Mouse (Mus musculus): ENCODE results near the gene Coro1a. TPM values are rescaled to one million over a fixed set of nuclear protein-coding genes. Genes with fewer than 3 reads are reported as not detected.
A peak's percentile ranks its signal among the peaks of the same experiment; 100 is the strongest.

Coro1a gene
- 44.5 and 46.5 TPM in 2 replicates for polyA plus RNA-seq (2015; fragmentation: Nextera tagmentation; extraction: Ambion mirVana)

- Histone ChIP-seq H3K4me2 (no peak within 1 kb of the TSS), H3K9me3 (no peaks in the 10 kb centered on the region), H3K9ac (no peak within 1 kb of the TSS), H3K27me3 (peaks cover 18% of the 10 kb centered on the region), H3K4me1 (peaks cover 18% of the 10 kb centered on the region), H3K36me3 (no peaks in the 10 kb centered on the region), H3K27ac (no peak within 1 kb of the TSS), H3K4me3 (no peak within 1 kb of the TSS)
- ATAC-seq (ENCODE audit: insufficient number of reproducible peaks, low FRiP score, low TSS enrichment, low read depth) = no peak
- 89% methylated on average over 19 of the region's 19 CpGs for WGBS
These were observed at the start of gene Coro1a for GRCm38 (mm10) chr7:126707442-126708174. Gene Coro1a (minus strand): TSS chr7:126707787.

GRCm38 (mm10) chr7:126754866-126755265 lies 47.3 kb upstream of the Coro1a start:
- Histone ChIP-seq H3K9ac (no peak overlapping the region), H3K36me3 (no peaks in the 10 kb centered on the region), H3K27ac (peak overlapping the region; percentile 65), H3K9me3 (no peaks in the 10 kb centered on the region), H3K27me3 (no peaks in the 10 kb centered on the region), H3K4me1 (peaks cover 6% of the 10 kb centered on the region), H3K4me3 (no peak overlapping the region), H3K4me2 (peak overlapping the region; percentile 7; the same call in 1 of the 2 replicates)
- under 1% methylated on average over 9 of the region's 9 CpGs for WGBS
- ATAC-seq (ENCODE audit: insufficient number of reproducible peaks, low FRiP score, low TSS enrichment, low read depth) = peak; percentile 52

- H3K4me2 ChIP-seq = no peak overlapping the region
- 93% methylated on average over 17 of the region's 17 CpGs for whole genome bisulfite sequencing
- no peak for ATAC-seq (ENCODE audit: insufficient number of reproducible peaks, low FRiP score, low TSS enrichment, low read depth)
- H3K36me3 ChIP-seq = no peaks in the 10 kb centered on the region
- no peak overlapping the region for H3K4me3 ChIP-seq
- 0 out of 2 replicates have a peak, but pooled peaks cover 8% of the 10 kb centered on the region for H3K4me1 ChIP-seq
- no peak overlapping the region for H3K27ac ChIP-seq
- H3K9me3 ChIP-seq = no peaks in the 10 kb centered on the region
- no peak overlapping the region for H3K9ac ChIP-seq
- H3K27me3 ChIP-seq = no peaks in the 10 kb centered on the region
These were observed 42.2 kb upstream of the Coro1a start for GRCm38 (mm10) chr7:126749582-126750343.

GRCm38 (mm10) chr7:126748824-126749223 lies 41.2 kb upstream of the Coro1a start:
- no peak overlapping the region for H3K4me3 ChIP-seq
- H3K4me1 ChIP-seq = 0 out of 2 replicates have a peak, but pooled peaks cover 8% of the 10 kb centered on the region
- no peaks in the 10 kb centered on the region for H3K27me3 ChIP-seq
- no peaks in the 10 kb centered on the region for H3K9me3 ChIP-seq
- no peak for ATAC-seq (ENCODE audit: insufficient number of reproducible peaks, low FRiP score, low TSS enrichment, low read depth)
- no peak overlapping the region for H3K27ac ChIP-seq
- H3K4me2 ChIP-seq = no peak overlapping the region
- H3K36me3 ChIP-seq = no peaks in the 10 kb centered on the region
- WGBS = 69% methylated on average over 7 of the region's 7 CpGs
- no peak overlapping the region for H3K9ac ChIP-seq

GRCm38 (mm10) chr7:126746798-126747197 lies 39.2 kb upstream of the Coro1a start:
- no peaks in the 10 kb centered on the region for H3K36me3 ChIP-seq
- H3K9me3 ChIP-seq = no peaks in the 10 kb centered on the region
- H3K27me3 ChIP-seq = no peaks in the 10 kb centered on the region
- no peak for ATAC-seq (ENCODE audit: insufficient number of reproducible peaks, low FRiP score, low TSS enrichment, low read depth)
- 0 out of 2 replicates have a peak, but pooled peaks cover 8% of the 10 kb centered on the region for H3K4me1 ChIP-seq
- WGBS = 22% methylated on average over 6 of the region's 6 CpGs
- H3K27ac ChIP-seq = no peak overlapping the region
- no peak overlapping the region for H3K4me3 ChIP-seq
- no peak overlapping the region for H3K4me2 ChIP-seq
- no peak overlapping the region for H3K9ac ChIP-seq

GRCm38 (mm10) chr7:126746066-126746465 lies 38.5 kb upstream of the Coro1a start:
- WGBS = 83% methylated on average over 12 of the region's 12 CpGs
- Histone ChIP-seq H3K36me3 (no peaks in the 10 kb centered on the region), H3K4me2 (no peak overlapping the region)

GRCm38 (mm10) chr7:126741964-126742482 lies 34.4 kb upstream of the Coro1a start:
- no peak for ATAC-seq (ENCODE audit: insufficient number of reproducible peaks, low FRiP score, low TSS enrichment, low read depth)
- H3K4me2 ChIP-seq = no peak overlapping the region
- no peak overlapping the region for H3K4me3 ChIP-seq
- 0 out of 2 replicates have a peak, but pooled peaks cover 8% of the 10 kb centered on the region for H3K4me1 ChIP-seq
- H3K9ac ChIP-seq = no peak overlapping the region
- H3K27me3 ChIP-seq = no peaks in the 10 kb centered on the region
- 92% methylated on average over 13 of the region's 13 CpGs for WGBS
- H3K9me3 ChIP-seq = no peaks in the 10 kb centered on the region
- no peaks in the 10 kb centered on the region for H3K36me3 ChIP-seq
- H3K27ac ChIP-seq = no peak overlapping the region

More at GRCm38 (mm10) chr7:126746066-126746465, 38.5 kb upstream of the Coro1a start:
- 0 out of 2 replicates have a peak, but pooled peaks cover 8% of the 10 kb centered on the region for H3K4me1 ChIP-seq
- no peak overlapping the region for H3K27ac ChIP-seq
- no peak overlapping the region for H3K9ac ChIP-seq
- no peak for ATAC-seq (ENCODE audit: insufficient number of reproducible peaks, low FRiP score, low TSS enrichment, low read depth)
- H3K9me3 ChIP-seq = no peaks in the 10 kb centered on the region
- H3K4me3 ChIP-seq = no peak overlapping the region
- H3K27me3 ChIP-seq = no peaks in the 10 kb centered on the region

- Histone ChIP-seq H3K4me2 (no peak overlapping the region), H3K4me1 (0 out of 2 replicates have a peak, but pooled peaks cover 4% of the 10 kb centered on the region), H3K27me3 (no peaks in the 10 kb centered on the region), H3K27ac (no peak overlapping the region), H3K36me3 (no peaks in the 10 kb centered on the region), H3K9me3 (no peaks in the 10 kb centered on the region), H3K9ac (no peak overlapping the region), H3K4me3 (no peak overlapping the region)
- WGBS = 87% methylated on average over 5 of the region's 5 CpGs
- no peak for ATAC-seq (ENCODE audit: insufficient number of reproducible peaks, low FRiP score, low TSS enrichment, low read depth)
These were observed 33.9 kb upstream of the Coro1a start for GRCm38 (mm10) chr7:126741452-126741851.

GRCm38 (mm10) chr7:126740977-126741376 lies 33.4 kb upstream of the Coro1a start:
- no peak overlapping the region for H3K27ac ChIP-seq
- ATAC-seq (ENCODE audit: insufficient number of reproducible peaks, low FRiP score, low TSS enrichment, low read depth) = no peak
- H3K4me1 ChIP-seq = no peaks in the 10 kb centered on the region
- H3K27me3 ChIP-seq = no peaks in the 10 kb centered on the region
- no peak overlapping the region for H3K4me2 ChIP-seq
- WGBS = 53% methylated on average over 5 of the region's 5 CpGs
- H3K36me3 ChIP-seq = no peaks in the 10 kb centered on the region
- no peak overlapping the region for H3K4me3 ChIP-seq
- no peak overlapping the region for H3K9ac ChIP-seq
- no peaks in the 10 kb centered on the region for H3K9me3 ChIP-seq

- H3K9me3 ChIP-seq = no peaks in the 10 kb centered on the region
- no peaks in the 10 kb centered on the region for H3K4me1 ChIP-seq
- H3K27me3 ChIP-seq = no peaks in the 10 kb centered on the region
- H3K27ac ChIP-seq = no peak overlapping the region
- H3K9ac ChIP-seq = no peak overlapping the region
- H3K4me2 ChIP-seq = no peak overlapping the region
- no peak for ATAC-seq (ENCODE audit: insufficient number of reproducible peaks, low FRiP score, low TSS enrichment, low read depth)
- 80% methylated on average over 13 of the region's 13 CpGs for WGBS
- H3K4me3 ChIP-seq = no peak overlapping the region
- H3K36me3 ChIP-seq = no peaks in the 10 kb centered on the region
These were observed 32.6 kb upstream of the Coro1a start for GRCm38 (mm10) chr7:126740132-126740735.

GRCm38 (mm10) chr7:126739551-126739950 lies 32.0 kb upstream of the Coro1a start:
- Histone ChIP-seq H3K4me2 (no peak overlapping the region), H3K27me3 (no peaks in the 10 kb centered on the region), H3K27ac (no peak overlapping the region), H3K4me3 (no peak overlapping the region), H3K36me3 (no peaks in the 10 kb centered on the region), H3K9me3 (no peaks in the 10 kb centered on the region), H3K4me1 (no peaks in the 10 kb centered on the region), H3K9ac (no peak overlapping the region)
- no peak for ATAC-seq (ENCODE audit: insufficient number of reproducible peaks, low FRiP score, low TSS enrichment, low read depth)
- 83% methylated on average over 17 of the region's 17 CpGs for WGBS

Measured in limb, embryonic 15.5 days (tissue).